Mouse (Mus musculus) kidney, adult 9 months (tissue): ENCODE results near the gene Gm13290.
"Not testable (repeated sequence)": the region's sequence is repeated elsewhere in the genome, so short reads cannot be mapped to it uniquely, and the experiment has no call there.

Experiments
- DNase-seq: peaks from one replicate; pipeline ENCODE4 v3.0.0; 2022

The Gm13290 gene

DNA sequence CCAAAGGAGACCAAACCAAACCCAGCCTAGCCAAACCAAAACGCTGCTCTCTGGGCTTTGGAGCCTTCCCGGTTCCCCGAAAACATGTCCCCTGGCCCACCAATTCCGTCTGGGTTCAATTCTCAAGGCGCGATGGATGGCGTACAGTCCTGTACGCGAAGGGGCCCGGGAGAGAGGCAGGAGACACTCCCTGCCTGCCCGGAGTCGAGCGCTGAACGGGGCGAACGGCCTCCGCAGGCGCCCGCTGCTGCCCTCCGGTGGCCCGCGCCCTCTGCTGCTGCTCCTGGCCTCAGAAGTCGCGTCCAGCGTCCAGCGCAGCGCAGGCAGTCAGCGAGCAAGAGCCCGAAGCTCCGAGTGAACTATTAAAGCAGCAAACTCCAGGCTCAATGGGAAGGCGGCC is 8.7 kb downstream of the Gm13290 start:
- DNase-seq: peak; percentile 40

DNA sequence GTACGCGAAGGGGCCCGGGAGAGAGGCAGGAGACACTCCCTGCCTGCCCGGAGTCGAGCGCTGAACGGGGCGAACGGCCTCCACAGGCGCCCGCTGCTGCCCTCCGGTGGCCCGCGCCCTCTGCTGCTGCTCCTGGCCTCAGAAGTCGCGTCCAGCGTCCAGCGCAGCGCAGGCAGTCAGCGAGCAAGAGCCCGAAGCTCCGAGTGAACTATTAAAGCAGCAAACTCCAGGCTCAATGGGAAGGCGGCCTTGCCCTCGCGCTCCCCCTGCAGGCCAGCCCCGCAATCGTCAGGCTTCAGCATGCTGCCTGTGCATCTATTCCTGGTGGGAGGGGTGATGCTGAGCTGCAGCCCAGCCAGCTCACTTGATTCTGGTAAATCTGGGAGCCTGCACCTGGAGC is 11.8 kb downstream of the Gm13290 start, which contains the start of gene Gm13276:
Gm13276 (plus strand) TSS at position 301 of the 400 bp plus-strand sequence.
- DNase-seq: not testable (repeated sequence)

DNA sequence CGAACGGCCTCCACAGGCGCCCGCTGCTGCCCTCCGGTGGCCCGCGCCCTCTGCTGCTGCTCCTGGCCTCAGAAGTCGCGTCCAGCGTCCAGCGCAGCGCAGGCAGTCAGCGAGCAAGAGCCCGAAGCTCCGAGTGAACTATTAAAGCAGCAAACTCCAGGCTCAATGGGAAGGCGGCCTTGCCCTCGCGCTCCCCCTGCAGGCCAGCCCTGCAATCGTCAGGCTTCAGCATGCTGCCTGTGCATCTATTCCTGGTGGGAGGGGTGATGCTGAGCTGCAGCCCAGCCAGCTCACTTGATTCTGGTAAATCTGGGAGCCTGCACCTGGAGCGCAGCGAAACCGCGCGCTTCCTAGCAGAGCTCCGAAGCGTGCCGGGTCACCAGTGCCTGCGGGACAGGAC is 14.8 kb downstream of the Gm13290 start, which contains the start of gene Gm13277:
Gm13277 (plus strand) TSS at position 231 of the 400 bp plus-strand sequence.
- DNase-seq: peak; percentile 85

DNA sequence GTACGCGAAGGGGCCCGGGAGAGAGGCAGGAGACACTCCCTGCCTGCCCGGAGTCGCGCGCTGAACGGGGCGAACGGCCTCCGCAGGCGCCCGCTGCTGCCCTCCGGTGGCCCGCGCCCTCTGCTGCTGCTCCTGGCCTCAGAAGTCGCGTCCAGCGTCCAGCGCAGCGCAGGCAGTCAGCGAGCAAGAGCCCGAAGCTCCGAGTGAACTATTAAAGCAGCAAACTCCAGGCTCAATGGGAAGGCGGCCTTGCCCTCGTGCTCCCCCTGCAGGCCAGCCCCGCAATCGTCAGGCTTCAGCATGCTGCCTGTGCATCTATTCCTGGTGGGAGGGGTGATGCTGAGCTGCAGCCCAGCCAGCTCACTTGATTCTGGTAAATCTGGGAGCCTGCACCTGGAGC is 17.6 kb downstream of the Gm13290 start, which contains the start of gene Gm13278:
Gm13278 (plus strand) TSS at position 301 of the 400 bp plus-strand sequence.
- not testable (repeated sequence) for DNase-seq

DNA sequence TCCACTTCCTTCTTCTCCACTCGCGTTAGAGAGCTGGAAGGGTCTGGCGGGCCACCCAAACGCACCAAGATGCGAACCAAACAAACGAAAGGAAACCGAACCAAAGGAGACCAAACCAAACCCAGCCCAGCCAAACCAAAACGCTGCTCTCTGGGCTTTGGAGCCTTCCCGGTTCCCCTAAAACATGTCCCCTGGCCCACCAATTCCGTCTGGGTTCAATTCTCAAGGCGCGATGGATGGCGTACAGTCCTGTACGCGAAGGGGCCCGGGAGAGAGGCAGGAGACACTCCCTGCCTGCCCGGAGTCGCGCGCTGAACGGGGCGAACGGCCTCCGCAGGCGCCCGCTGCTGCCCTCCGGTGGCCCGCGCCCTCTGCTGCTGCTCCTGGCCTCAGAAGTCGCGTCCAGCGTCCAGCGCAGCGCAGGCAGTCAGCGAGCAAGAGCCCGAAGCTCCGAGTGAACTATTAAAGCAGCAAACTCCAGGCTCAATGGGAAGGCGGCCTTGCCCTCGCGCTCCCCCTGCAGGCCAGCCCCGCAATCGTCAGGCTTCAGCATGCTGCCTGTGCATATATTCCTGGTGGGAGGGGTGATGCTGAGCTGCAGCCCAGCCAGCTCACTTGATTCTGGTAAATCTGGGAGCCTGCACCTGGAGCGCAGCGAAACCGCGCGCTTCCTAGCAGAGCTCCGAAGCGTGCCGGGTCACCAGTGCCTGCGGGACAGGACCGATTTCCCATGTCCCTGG is 20.5 kb downstream of the Gm13290 start, which contains the start of gene Gm13275:
Gm13275 (plus strand) TSS at position 552 of the 740 bp plus-strand sequence.
- peak; percentile 77 for DNase-seq

DNA sequence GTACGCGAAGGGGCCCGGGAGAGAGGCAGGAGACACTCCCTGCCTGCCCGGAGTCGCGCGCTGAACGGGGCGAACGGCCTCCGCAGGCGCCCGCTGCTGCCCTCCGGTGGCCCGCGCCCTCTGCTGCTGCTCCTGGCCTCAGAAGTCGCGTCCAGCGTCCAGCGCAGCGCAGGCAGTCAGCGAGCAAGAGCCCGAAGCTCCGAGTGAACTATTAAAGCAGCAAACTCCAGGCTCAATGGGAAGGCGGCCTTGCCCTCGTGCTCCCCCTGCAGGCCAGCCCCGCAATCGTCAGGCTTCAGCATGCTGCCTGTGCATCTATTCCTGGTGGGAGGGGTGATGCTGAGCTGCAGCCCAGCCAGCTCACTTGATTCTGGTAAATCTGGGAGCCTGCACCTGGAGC is 23.5 kb downstream of the Gm13290 start, which contains the start of gene Gm13279:
Gm13279 (plus strand) TSS at position 301 of the 400 bp plus-strand sequence.
- DNase-seq: not testable (repeated sequence)

DNA sequence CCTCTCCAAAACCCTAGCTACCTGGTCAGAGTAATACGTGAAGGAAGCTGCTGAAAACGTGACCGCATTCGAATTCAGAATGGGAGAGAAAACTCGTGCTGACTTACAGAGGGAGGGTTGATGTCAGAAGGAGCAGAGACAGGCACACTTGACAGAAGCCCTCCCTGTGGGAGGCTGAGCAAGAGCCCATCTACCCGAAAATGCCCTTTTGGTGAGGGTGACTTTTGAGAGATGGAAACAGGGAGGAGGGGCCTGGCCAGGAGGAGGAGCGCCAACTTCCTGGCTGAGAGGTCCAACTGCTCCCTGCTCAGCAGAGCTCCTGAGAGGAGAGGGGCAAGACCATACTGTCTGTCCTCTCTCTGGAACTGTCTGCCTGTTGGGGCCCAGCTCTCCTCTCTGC is 25.7 kb downstream of the Gm13290 start, which contains the start of gene Gm13285:
Gm13285 (plus strand) TSS at position 301 of the 400 bp plus-strand sequence.
- not testable (repeated sequence) for DNase-seq

DNA sequence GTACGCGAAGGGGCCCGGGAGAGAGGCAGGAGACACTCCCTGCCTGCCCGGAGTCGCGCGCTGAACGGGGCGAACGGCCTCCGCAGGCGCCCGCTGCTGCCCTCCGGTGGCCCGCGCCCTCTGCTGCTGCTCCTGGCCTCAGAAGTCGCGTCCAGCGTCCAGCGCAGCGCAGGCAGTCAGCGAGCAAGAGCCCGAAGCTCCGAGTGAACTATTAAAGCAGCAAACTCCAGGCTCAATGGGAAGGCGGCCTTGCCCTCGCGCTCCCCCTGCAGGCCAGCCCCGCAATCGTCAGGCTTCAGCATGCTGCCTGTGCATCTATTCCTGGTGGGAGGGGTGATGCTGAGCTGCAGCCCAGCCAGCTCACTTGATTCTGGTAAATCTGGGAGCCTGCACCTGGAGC is 29.3 kb downstream of the Gm13290 start, which contains the start of gene Gm13287:
Gm13287 (plus strand) TSS at position 301 of the 400 bp plus-strand sequence.
- not testable (repeated sequence) for DNase-seq

DNA sequence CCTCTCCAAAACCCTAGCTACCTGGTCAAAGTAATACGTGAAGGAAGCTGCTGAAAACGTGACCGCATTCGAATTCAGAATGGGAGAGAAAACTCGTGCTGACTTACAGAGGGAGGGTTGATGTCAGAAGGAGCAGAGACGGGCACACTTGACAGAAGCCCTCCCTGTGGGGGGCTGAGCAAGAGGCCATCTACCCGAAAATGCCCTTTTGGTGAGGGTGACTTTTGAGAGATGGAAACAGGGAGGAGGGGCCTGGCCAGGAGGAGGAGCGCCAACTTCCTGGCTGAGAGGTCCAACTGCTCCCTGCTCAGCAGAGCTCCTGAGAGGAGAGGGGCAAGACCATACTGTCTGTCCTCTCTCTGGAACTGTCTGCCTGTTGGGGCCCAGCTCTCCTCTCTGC is 31.6 kb downstream of the Gm13290 start, which contains the start of gene Gm13288:
Gm13288 (plus strand) TSS at position 301 of the 400 bp plus-strand sequence.
- not testable (repeated sequence) for DNase-seq

DNA sequence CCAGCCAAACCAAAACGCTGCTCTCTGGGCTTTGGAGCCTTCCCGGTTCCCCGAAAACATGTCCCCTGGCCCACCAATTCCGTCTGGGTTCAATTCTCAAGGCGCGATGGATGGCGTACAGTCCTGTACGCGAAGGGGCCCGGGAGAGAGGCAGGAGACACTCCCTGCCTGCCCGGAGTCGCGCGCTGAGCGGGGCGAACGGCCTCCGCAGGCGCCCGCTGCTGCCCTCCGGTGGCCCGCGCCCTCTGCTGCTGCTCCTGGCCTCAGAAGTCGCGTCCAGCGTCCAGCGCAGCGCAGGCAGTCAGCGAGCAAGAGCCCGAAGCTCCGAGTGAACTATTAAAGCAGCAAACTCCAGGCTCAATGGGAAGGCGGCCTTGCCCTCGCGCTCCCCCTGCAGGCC is 32.1 kb downstream of the Gm13290 start:
- peak; percentile 40 for DNase-seq

DNA sequence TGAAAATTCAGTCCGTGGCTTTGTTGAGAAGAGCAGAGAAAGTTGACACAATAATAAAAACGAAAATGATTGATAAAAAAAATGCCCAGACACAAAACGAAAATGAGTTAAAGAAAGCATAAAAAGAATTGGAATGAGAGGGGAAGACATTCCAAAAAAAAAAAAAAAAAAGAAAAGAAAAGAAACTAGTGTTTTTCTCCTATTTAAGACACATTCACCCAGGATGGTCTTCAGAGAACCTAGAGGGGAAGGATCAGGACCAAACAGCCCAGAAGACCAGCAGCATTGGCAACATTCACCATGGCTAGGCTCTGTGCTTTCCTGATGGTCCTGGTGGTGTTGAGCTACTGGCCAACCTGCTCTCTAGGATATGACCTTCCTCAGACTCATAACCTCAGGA is 42.3 kb downstream of the Gm13290 start, which contains the start of gene Ifna7:
Ifna7 (plus strand) TSS at position 301 of the 400 bp plus-strand sequence.
- DNase-seq: no peak

DNA sequence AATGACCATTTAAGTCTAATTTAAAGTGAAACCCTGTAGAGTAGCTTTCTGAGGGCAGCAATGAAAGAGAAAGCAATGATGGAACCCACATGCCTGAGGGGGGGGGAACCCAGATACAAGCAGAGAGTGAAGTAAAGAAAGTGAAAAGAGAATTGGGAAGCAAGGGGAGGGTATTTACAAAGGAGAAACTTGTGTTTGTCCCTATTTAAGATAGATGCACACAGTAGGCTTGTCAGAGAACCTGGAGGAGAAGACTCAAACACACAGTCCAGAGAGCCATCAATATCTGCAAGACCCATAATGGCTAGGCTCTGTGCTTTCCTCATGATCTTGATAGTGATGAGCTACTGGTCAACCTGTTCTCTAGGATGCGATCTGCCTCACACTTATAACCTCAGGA is 46.0 kb downstream of the Gm13290 start, which contains the start of gene Ifna11:
Ifna11 (plus strand) TSS at position 301 of the 400 bp plus-strand sequence.
- DNase-seq: no peak

DNA sequence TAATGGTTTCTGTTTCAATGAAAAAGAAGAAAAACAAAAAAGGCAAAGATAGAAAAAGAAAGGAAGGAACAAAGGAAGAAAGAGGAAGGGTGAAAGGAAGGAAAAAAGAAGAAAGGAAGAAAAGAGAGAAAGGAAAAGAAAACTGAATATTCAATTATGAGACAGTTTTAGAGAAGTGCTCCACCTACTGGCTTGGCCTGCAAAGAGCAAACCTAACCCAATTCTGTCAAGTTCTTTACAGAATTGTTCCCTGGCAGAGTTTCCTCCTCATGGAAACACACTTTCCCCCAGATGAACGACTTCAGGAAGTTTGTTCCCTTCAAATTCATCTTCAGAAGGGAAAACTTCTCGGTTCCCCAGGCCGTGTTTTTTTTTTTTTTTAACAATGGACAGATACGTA is 49.4 kb downstream of the Gm13290 start:
- DNase-seq: peak; percentile 4
